Mouse (Mus musculus) liver, embryonic 11.5 days (tissue): ENCODE data around the gene Mapk6. TPM values are rescaled to one million over a fixed set of nuclear protein-coding genes. Genes with fewer than 3 reads are reported as not detected.
A peak's percentile ranks its signal among the peaks of the same experiment; 100 is the strongest.

Experiments
- ATAC-seq: fragments of 200-750 bp; cut with Nextera tagmentation; replicated peaks from 2 replicates; pipeline ENCODE4 v1.8.0; 2017; ENCODE audit warnings: moderate number of reproducible peaks, mild to moderate bottlenecking, moderate TSS enrichment, moderate library complexity; ENCODE audit not compliant: low FRiP score
- DNase-seq: peaks from one replicate; pipeline ENCODE4 v3.0.0-alpha.2; 2017; ENCODE audit warnings: low spot score
- H3K27ac ChIP-seq: fragments of 300-500 bp; sonication (generic); 2 replicates; pipeline ENCODE4 v1.5.1; 2014; ENCODE audit warnings: mild to moderate bottlenecking, low read depth, low read length, control low read depth
- H3K27me3 ChIP-seq: fragments of 300-500 bp; sonication (generic); replicated peaks from 2 replicates; pipeline ENCODE4 v1.6.1; 2014; ENCODE audit warnings: low read length, mixed read lengths; ENCODE audit not compliant: control insufficient read depth, insufficient read depth
- H3K36me3 ChIP-seq: fragments of 300-500 bp; sonication (generic); 2 replicates; pipeline ENCODE4 v1.6.1; 2014; ENCODE audit warnings: mild to moderate bottlenecking, low read length, moderate library complexity, mixed read lengths; ENCODE audit not compliant: control insufficient read depth, insufficient read depth
- H3K4me1 ChIP-seq: fragments of 300-500 bp; sonication (generic); replicated peaks from 2 replicates; pipeline ENCODE4 v1.6.1; 2014; ENCODE audit warnings: low read length, mixed read lengths; ENCODE audit not compliant: control insufficient read depth, insufficient read depth
- H3K4me2 ChIP-seq: fragments of 300-500 bp; sonication (generic); 2 replicates; pipeline ENCODE4 v1.6.1; 2014; ENCODE audit warnings: mild to moderate bottlenecking, control low read depth, moderate library complexity
- H3K4me3 ChIP-seq: fragments of 300-500 bp; sonication (generic); 2 replicates; pipeline ENCODE4 v1.5.1; 2014; ENCODE audit warnings: low read depth, low read length, control low read depth
- H3K9ac ChIP-seq: fragments of 300-500 bp; sonication (generic); 2 replicates; pipeline ENCODE4 v1.6.1; 2014; ENCODE audit warnings: low read depth, low read length, control low read depth
- H3K9me3 ChIP-seq: fragments of 300-500 bp; sonication (generic); 2 replicates; pipeline ENCODE4 v1.6.1; 2016; ENCODE audit warnings: low read length, inconsistent platforms, mixed read lengths; ENCODE audit not compliant: control insufficient read depth
- WGBS: fragments of 180-500 bp; shearing (Covaris S2); extraction: QIAGEN DNeasy Blood & Tissue Kit; methylation state at CpG from one replicate; pipeline ENCODE4 v1.1.7; 2014; 5-methylcytosine and 5-hydroxymethylcytosine counted together
- polyA plus RNA-seq: library from polyadenylated mRNA; unstranded; fragments of >200 nt; fragmentation: Nextera tagmentation; extraction: Ambion mirVana; gene quantifications from 2 replicates; pipeline ENCODE4 v1.2.1, GENCODE M21; 2014

Mapk6 gene
- polyA plus RNA-seq, 1 experiment from 2014 or later: 61.0 TPM

DNA sequence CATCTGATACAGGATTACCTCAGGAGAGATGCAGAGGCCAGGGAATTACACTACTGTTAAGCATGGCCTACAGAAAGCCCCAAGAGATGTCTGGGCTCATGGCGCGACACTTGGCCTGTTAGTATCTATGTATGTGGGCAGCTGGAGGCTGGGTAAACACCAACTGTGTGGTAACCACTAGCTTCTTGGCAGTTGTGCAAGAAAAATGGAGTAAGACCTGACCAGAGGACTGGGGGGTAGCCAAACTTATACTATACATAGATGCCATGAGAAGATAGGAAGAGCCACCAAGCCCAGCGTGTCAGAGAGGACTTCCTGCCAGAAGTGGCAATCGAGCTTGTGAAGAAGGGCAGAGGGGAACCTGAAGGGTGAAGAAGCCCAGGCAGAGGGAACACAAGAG lies 47.6 kb downstream of the Mapk6 start:
- DNase-seq (no peak), ATAC-seq (peak; percentile 24; the same call in 1 of the 2 replicates)
- H3K9me3 ChIP-seq: no peaks in the 10 kb centered on the region
- no peak overlapping the region for H3K9ac ChIP-seq
- no peak overlapping the region for H3K4me3 ChIP-seq
- no peaks in the 10 kb centered on the region for H3K27me3 ChIP-seq
- no peak overlapping the region for H3K4me2 ChIP-seq
- H3K27ac ChIP-seq: no peak overlapping the region
- H3K4me1 ChIP-seq: no peaks in the 10 kb centered on the region
- no peaks in the 10 kb centered on the region for H3K36me3 ChIP-seq
- WGBS: 76% methylated on average over 4 of the region's 4 CpGs

DNA sequence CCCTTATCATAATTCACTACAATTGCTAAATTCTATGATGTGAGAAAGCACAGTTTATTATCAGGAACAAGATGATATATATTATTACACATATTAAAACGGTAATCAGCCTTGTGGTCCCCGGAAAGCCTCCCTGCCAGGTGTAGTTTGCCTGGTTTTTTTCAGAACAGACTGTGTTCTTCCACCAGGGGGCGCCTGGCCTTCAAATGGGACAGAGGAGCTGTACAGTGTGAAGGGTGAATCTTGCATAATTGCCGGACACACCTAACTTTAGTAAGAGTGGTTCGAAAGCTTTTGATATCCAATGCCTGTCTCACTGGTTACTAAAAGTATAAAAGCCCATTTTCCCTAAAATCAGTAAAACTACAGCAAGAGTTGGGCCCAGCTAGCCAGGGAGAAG lies 48.1 kb downstream of the Mapk6 start:
- WGBS: 30% methylated on average over 5 of the region's 5 CpGs
- no peaks in the 10 kb centered on the region for H3K4me1 ChIP-seq
- no peak overlapping the region for H3K4me2 ChIP-seq
- no peaks in the 10 kb centered on the region for H3K36me3 ChIP-seq
- no peaks in the 10 kb centered on the region for H3K27me3 ChIP-seq
- DNase-seq (peak; percentile 67), ATAC-seq (peak; percentile 69)
- H3K27ac ChIP-seq: no peak overlapping the region
- no peak overlapping the region for H3K9ac ChIP-seq
- H3K9me3 ChIP-seq: no peaks in the 10 kb centered on the region
- H3K4me3 ChIP-seq: no peak overlapping the region

DNA sequence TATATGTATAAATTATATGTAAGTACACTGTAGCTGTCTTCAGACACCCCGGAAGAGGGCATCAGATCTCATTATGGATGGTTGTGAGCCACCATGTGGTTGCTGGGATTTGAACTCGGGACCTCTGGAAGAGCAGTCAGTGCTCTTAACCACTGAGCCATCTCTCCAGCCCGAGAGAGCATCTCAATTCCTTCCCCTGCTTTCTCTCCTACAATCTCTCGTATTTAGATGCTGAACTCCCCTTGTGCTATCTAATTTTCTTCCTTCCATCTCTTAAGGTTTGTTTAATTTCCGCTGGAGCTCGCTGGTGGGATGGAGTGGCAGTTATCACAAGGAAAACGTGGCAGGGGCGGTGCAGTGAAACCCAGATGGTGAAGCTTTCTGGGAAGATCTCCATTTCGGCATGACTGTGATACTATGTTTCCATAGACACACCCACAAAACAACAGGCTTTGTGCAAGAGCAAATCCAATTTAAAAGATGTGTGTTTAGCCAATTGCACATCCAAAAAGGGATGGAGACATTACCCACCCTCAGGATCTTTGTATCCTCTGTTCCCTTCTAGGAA lies 52.6 kb downstream of the Mapk6 start:
- Histone ChIP-seq H3K4me2 (no peak overlapping the region), H3K4me3 (no peak overlapping the region), H3K4me1 (no peaks in the 10 kb centered on the region), H3K27me3 (no peaks in the 10 kb centered on the region), H3K9me3 (no peaks in the 10 kb centered on the region), H3K9ac (no peak overlapping the region), H3K36me3 (no peaks in the 10 kb centered on the region), H3K27ac (peak overlapping the region; percentile 5; the same call in 1 of the 2 replicates)
- WGBS: 64% methylated on average over 9 of the region's 9 CpGs
- no peak for ATAC-seq
- DNase-seq: no peak

DNA sequence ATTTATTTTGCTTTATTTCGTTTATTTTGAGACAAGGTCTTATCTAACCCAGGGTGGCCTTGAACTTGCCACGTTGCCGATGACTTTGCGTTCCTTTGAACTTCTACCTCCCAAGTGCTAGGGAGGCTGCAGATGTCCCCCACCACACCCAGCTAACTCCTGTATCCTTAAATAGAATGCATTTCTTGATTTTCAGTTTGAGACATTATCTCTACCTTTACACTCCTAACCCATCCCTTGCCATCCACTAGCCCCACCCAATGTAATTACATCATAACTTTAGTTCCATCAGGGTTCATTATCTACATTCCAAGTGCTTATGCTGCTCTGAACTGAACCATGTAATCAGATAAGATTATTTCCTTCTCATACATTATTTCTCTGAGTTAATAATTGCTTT lies 54.0 kb downstream of the Mapk6 start:
- ATAC-seq (peak; percentile 53), DNase-seq (no peak)
- Histone ChIP-seq H3K9ac (no peak overlapping the region), H3K36me3 (no peaks in the 10 kb centered on the region), H3K9me3 (no peaks in the 10 kb centered on the region), H3K27ac (no peak overlapping the region), H3K4me1 (no peaks in the 10 kb centered on the region), H3K4me2 (no peak overlapping the region), H3K27me3 (no peaks in the 10 kb centered on the region), H3K4me3 (no peak overlapping the region)
- WGBS: 65% methylated on average over 4 of the region's 4 CpGs

DNA sequence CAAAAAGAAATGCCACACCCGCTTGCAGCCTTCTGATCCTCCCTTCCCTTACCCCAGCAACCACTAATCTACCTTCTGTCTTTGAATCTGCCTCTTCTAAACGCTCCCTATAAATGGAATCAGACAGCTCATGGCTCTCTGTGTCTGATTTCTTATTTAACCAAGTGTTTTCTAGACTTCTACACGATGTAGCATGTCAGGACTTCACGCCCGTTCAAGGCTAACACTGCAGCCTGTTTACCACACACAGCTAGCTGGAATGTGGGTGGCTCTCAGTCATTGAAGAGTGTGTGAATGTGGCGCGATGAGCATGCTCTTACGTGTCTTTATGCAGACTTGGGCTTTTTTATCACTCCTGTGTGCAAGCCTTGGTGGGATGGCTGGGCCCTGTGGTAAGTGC lies 56.7 kb downstream of the Mapk6 start:
- WGBS: 81% methylated on average over 8 of the region's 8 CpGs
- Histone ChIP-seq H3K36me3 (no peaks in the 10 kb centered on the region), H3K4me2 (no peak overlapping the region), H3K27me3 (no peaks in the 10 kb centered on the region), H3K9me3 (no peaks in the 10 kb centered on the region), H3K4me3 (no peak overlapping the region), H3K9ac (no peak overlapping the region), H3K27ac (no peak overlapping the region), H3K4me1 (no peaks in the 10 kb centered on the region)
- ATAC-seq (no peak), DNase-seq (no peak)

DNA sequence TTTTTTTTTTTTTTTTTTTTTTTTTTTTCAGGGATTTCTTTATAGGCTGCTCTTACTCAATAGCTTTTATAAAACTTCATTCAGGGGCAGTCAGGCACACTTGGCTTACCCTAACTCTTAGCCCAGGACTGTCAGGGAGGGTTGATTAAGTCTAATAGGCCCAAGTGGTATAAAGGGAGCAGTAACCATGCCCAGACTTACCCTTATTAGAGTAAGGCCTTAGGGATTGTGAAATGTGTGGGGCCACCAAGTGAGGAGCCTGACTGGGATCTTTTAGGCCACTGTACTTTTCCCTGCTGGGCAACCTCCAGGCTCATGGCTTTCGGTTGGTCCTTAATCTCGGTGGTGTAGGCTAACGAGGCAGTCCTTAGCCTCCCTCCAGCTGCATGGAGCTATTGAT lies 61.2 kb downstream of the Mapk6 start:
- no peak for ATAC-seq
- Histone ChIP-seq H3K27me3 (no peaks in the 10 kb centered on the region), H3K9ac (no peak overlapping the region), H3K27ac (no peak overlapping the region), H3K4me2 (no peak overlapping the region), H3K36me3 (no peaks in the 10 kb centered on the region), H3K9me3 (no peaks in the 10 kb centered on the region), H3K4me3 (no peak overlapping the region), H3K4me1 (no peaks in the 10 kb centered on the region)
- DNase-seq: no peak
- WGBS: 76% methylated on average over 3 of the region's 3 CpGs

DNA sequence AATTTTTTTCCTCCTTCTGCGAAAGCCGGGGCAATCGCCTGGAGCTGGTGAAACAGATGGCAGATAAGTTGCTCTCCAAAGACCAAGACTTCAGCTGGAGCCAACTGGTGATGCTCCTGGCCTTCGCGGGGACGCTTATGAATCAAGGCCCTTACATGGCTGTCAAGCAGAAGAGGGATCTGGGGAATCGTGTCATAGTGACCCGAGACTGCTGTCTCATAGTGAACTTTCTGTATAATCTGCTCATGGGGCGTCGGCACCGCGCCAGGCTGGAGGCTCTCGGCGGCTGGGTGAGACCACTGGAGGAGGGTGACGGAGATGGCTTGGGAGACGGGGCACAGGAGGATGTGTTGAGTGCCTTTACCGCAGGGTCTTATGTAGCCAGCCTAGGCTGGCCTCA lies 61.7 kb downstream of the Mapk6 start:
- Histone ChIP-seq H3K9me3 (no peaks in the 10 kb centered on the region), H3K36me3 (no peaks in the 10 kb centered on the region), H3K27me3 (no peaks in the 10 kb centered on the region), H3K4me3 (no peak overlapping the region), H3K4me2 (no peak overlapping the region), H3K4me1 (no peaks in the 10 kb centered on the region), H3K27ac (no peak overlapping the region), H3K9ac (no peak overlapping the region)
- DNase-seq (no peak), ATAC-seq (no peak)
- 90% methylated on average over 17 of the region's 17 CpGs for WGBS

DNA sequence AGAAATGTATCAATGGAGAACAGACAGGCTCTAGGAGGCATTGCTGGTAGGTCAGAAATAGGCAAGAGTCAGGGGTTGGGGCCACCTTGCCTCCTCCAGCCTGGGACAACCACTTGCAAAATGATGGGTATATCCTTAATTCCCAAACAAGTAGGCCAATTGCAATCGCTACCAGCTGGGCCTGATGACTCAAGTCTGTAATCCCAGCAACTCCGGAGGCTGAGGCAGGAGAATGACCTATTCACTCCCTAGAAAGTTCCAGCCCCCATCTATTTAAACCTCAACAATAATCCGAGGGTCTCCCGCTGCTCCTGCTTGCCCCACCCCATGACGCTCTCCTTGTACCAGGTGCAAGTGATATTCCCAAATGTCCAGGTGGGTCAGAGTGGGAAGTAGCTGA lies 62.3 kb downstream of the Mapk6 start, which contains the start of gene Bcl2l10:
TSS of gene Bcl2l10 (plus strand) at position 301 of the 400 bp plus-strand sequence.
- H3K4me1 ChIP-seq: no peaks in the 10 kb centered on the region
- H3K27me3 ChIP-seq: no peaks in the 10 kb centered on the region
- WGBS: 95% methylated on average over 5 of the region's 5 CpGs
- H3K4me2 ChIP-seq: no peak within 1 kb of the TSS
- DNase-seq (no peak), ATAC-seq (no peak)
- no peak within 1 kb of the TSS for H3K27ac ChIP-seq
- H3K36me3 ChIP-seq: no peaks in the 10 kb centered on the region
- no peak within 1 kb of the TSS for H3K9ac ChIP-seq
- no peaks in the 10 kb centered on the region for H3K9me3 ChIP-seq
- H3K4me3 ChIP-seq: no peak within 1 kb of the TSS

DNA sequence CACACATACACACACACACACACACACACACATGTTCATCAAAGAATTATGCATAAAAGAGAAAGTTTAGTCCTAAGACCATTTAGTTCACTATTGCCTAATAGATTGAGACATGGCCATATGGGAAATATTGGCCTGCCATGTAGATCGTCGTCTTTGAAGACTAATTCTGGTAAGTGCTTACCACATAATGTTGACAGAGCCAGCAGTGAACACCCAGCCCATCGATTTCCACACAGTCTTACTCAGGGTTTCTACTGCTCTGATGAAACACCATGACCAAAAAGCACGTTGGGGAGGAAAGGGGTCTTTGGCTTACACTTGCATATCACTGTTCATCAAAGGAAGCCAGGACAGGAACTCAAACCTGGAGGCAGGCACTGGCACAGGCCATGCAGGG lies 67.4 kb downstream of the Mapk6 start:
- no peak overlapping the region for H3K27ac ChIP-seq
- no peak overlapping the region for H3K4me2 ChIP-seq
- DNase-seq: no peak
- no peaks in the 10 kb centered on the region for H3K4me1 ChIP-seq
- no peaks in the 10 kb centered on the region for H3K27me3 ChIP-seq
- H3K9ac ChIP-seq: no peak overlapping the region
- H3K4me3 ChIP-seq: no peak overlapping the region
- WGBS: 74% methylated on average over 4 of the region's 4 CpGs
- no peak for ATAC-seq
- no peaks in the 10 kb centered on the region for H3K36me3 ChIP-seq
- no peaks in the 10 kb centered on the region for H3K9me3 ChIP-seq
